Mouse (Mus musculus): ENCODE data around the gene Uchl5. TPM values are rescaled to one million over a fixed set of nuclear protein-coding genes. Genes with fewer than 3 reads are reported as not detected.

The Uchl5 gene
- total and polyA plus RNA-seq, 3 experiments, result 3.4 to 19.3 (median 18.6) TPM

DNA sequence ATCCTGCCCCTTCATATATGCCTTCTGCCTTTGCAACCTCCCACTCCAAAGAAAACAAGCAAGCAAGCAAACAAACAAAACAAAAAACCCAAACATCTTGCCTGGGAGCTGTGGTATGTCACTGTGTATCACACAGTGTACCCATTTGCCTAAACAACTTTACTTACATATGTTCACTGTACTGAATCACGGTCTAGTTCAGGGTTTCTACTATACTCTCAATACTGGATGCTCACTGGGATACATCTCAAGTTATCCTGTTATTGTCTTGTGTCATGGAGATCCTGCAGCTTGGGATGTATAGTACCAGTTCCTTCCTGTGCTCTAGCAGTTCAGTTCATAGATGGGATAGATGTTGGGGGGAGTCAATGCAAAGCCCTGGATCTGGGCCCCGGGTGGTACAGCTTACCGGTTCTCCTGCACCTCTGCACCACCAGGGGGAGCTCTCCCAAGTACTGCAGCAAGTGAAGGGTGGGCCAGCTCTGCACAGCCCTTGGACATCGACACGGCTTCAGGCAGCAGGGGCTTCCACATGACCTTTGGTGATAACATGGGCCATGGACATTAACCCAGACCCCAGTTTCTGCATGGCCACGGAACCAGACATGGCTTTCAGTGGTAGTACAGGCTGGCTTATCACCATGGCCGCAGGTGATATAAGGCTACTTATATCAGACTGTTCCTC is 36.7 kb downstream of the Uchl5 start:
- peaks cover 2% of the 10 kb centered on the region for H3K4me1 ChIP-seq (ENCODE audit: control insufficient read depth, insufficient read depth, low read length)
- no peak overlapping the region for H3K27ac ChIP-seq
- no peak overlapping the region for H3K4me3 ChIP-seq
- no peaks in the 10 kb centered on the region for H3K27me3 ChIP-seq (ENCODE audit: control insufficient read depth, insufficient read depth, low read length)
- intact Hi-C loops (cut with DNase I), result loop anchor here (1.0 to 5.0 kb wide), 2 partner anchors 192 to 393 kb away; no protein-coding TSS in a partner anchor
- peak; percentile 74 to 83 for DNase-seq
- peak; percentile 96 for TF ChIP-seq CTCF (IDR thresholded peaks at IDR 0.05)
- TF ChIP-seq POLR2A (IDR thresholded peaks at IDR 0.05; ENCODE audit: insufficient read depth, low read depth, low read length), result no peak
- 0 out of 2 replicates have a peak, but pooled peaks have one; percentile 11 for TF ChIP-seq EP300 (IDR thresholded peaks at IDR 0.05; ENCODE audit: insufficient read depth, low read depth, low read length)
- peaks cover 3% of the 10 kb centered on the region for H3K36me3 ChIP-seq (ENCODE audit: control insufficient read depth, insufficient read depth, low read length)
- H3K9ac ChIP-seq (ENCODE audit: low read depth, low read length), result no peak overlapping the region
- WGBS, result 32% methylated on average over 7 of the region's 7 CpGs
- no peaks in the 10 kb centered on the region for H3K79me2 ChIP-seq (replicated peaks; ENCODE audit: control insufficient read depth, insufficient read depth, low read length)

DNA sequence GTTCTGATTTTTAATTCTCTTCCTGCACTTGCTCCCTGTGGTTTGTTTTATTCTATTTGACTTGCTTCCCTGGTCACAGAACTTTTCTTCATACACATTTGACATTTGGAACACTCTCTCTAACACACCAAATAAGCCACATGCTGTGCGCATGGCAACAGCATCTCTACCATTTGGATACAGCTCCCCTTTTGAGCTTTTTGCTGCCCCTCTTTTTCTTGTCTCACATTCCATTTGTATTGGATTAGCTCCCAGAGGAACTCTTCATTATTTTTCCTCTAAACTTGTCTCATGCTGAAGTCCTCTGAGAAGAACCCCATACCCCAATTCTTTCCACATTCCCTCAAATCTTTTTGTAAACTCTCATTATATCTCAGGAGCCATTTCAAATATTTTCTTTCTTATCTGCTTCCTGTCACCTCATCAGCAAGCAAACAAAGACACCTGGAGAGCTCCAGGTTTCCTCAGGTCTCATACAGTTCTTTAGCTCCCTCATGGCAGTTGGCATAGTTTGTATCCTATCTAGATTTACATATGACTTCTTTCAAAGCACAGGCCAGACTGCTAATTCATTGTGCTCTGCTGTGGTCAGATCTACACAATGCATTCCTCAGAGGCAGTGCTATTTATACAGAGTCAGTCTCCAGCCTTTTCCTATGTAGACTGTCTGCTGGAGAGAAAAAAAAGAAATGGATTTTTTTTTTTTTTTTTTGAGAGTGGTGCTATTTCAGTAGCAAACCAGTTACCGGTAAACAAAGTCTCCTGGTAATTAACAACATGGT is 43.2 kb downstream of the Uchl5 start:
- Histone ChIP-seq H3K27me3 (ENCODE audit: control insufficient read depth, insufficient read depth, low read length) (no peaks in the 10 kb centered on the region), H3K79me2 (replicated peaks; ENCODE audit: control insufficient read depth, insufficient read depth, low read length) (no peaks in the 10 kb centered on the region), H3K9ac (ENCODE audit: low read depth, low read length) (no peak overlapping the region), H3K4me3 (no peak overlapping the region), H3K27ac (no peak overlapping the region), H3K4me1 (ENCODE audit: control insufficient read depth, insufficient read depth, low read length) (no peaks in the 10 kb centered on the region), H3K36me3 (ENCODE audit: control insufficient read depth, insufficient read depth, low read length) (no peaks in the 10 kb centered on the region)
- intact Hi-C loops (cut with DNase I), result no loop called here
- TF ChIP-seq POLR2A (IDR thresholded peaks at IDR 0.05; ENCODE audit: insufficient read depth, low read depth, low read length) (no peak), CTCF (IDR thresholded peaks at IDR 0.05) (no peak), EP300 (IDR thresholded peaks at IDR 0.05; ENCODE audit: insufficient read depth, low read depth, low read length) (no peak)
- 51% methylated on average over 2 of the region's 2 CpGs for WGBS
- DNase-seq, result no peak

DNA sequence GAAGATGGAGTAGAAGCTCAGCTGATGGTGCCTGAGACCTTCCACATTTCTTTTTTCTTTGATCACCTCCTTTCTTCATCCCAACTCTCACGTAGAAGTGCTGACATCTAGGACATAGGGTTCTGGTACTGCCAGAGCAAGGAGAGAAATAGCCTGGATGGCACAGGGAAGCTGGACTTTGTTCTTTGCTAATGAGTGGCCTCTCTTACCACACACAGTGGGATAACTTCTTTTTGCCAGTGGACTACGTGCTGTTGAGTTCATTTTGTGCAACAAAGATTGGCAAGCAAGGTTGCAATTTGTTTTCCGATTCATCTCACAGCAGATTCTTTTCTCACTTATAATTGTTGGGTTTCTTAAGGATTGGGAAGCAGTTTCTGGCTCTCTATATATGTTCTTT is 45.6 kb downstream of the Uchl5 start:
- Histone ChIP-seq H3K27me3 (ENCODE audit: control insufficient read depth, insufficient read depth, low read length) (no peaks in the 10 kb centered on the region), H3K27ac (no peak overlapping the region), H3K9ac (ENCODE audit: low read depth, low read length) (no peak overlapping the region), H3K36me3 (ENCODE audit: control insufficient read depth, insufficient read depth, low read length) (no peaks in the 10 kb centered on the region), H3K4me1 (ENCODE audit: control insufficient read depth, insufficient read depth, low read length) (no peaks in the 10 kb centered on the region), H3K4me3 (no peak overlapping the region), H3K79me2 (replicated peaks; ENCODE audit: control insufficient read depth, insufficient read depth, low read length) (no peaks in the 10 kb centered on the region)
- no peak for TF ChIP-seq CTCF (IDR thresholded peaks at IDR 0.05)
- no peak for TF ChIP-seq POLR2A (IDR thresholded peaks at IDR 0.05; ENCODE audit: insufficient read depth, low read depth, low read length)
- TF ChIP-seq EP300 (IDR thresholded peaks at IDR 0.05; ENCODE audit: insufficient read depth, low read depth, low read length), result no peak
- no peak for DNase-seq
- intact Hi-C loops (cut with DNase I), result no loop called here
- WGBS, result 74% methylated on average over 3 of the region's 3 CpGs

DNA sequence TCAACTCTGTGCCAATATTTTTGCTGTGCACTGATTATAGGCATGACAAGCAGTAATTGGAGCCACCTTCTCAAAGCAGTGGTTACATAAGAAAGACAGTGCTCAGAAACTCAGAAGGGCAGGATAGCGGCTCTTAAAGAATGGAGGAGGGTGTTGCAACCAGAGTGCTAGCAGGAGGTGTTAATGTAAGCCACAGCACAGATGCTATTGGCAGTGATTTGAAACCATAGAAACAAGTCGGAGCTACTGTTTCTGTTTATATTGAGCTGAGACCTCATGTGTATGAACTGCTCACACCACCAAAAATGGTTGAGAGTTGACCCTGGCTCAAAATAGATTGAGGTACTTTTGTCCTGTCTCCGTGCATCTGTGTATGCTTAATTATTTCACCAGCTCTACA is 53.6 kb downstream of the Uchl5 start:
- Histone ChIP-seq H3K79me2 (replicated peaks; ENCODE audit: control insufficient read depth, insufficient read depth, low read length) (no peaks in the 10 kb centered on the region), H3K4me3 (no peak overlapping the region), H3K36me3 (ENCODE audit: control insufficient read depth, insufficient read depth, low read length) (no peaks in the 10 kb centered on the region), H3K9ac (ENCODE audit: low read depth, low read length) (no peak overlapping the region), H3K4me1 (ENCODE audit: control insufficient read depth, insufficient read depth, low read length) (no peaks in the 10 kb centered on the region), H3K27me3 (ENCODE audit: control insufficient read depth, insufficient read depth, low read length) (no peaks in the 10 kb centered on the region), H3K27ac (no peak overlapping the region)
- intact Hi-C loops (cut with DNase I), result no loop called here
- DNase-seq, result no peak
- no peak for TF ChIP-seq CTCF (IDR thresholded peaks at IDR 0.05)
- no peak for TF ChIP-seq POLR2A (IDR thresholded peaks at IDR 0.05; ENCODE audit: insufficient read depth, low read depth, low read length)
- TF ChIP-seq EP300 (IDR thresholded peaks at IDR 0.05; ENCODE audit: insufficient read depth, low read depth, low read length), result no peak
- 74% methylated on average over 3 of the region's 3 CpGs for WGBS

DNA sequence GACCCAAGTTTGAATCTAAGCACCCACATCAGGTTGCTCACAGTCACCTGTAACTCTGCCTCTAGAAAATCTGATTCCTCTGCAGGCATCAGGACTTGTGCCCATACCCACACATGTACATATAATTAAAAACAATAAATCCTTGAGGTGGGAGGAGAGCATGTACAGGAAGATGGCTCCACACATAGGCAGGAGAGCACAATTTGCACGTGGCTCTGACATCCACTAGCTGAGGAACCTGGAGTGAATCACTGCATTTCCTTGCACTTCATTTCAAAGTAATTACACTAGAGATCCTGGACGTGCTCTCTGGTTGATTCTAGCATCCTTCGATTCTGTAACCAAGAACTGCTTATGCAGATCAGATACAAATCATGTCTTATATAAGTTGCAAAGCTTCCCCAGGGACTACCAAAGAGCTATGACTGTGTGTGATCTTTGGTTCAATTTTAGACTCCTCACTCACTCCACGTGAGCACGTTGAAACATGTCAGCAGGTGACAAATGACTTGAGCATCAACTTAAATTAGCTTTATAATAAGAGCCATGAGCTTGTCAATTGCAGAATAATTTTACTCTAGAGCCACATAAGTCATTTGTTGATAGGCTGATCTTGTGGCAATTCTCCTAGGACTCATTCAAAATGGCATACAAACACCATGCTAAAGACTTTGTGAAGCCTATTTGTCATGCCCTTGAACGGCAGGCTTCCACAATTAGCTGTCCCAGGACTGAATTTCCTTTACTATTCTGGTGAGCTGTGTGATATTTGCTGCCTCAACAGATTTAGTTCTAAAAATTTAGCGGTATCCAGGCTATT is 59.5 kb downstream of the Uchl5 start:
- TF ChIP-seq CTCF (IDR thresholded peaks at IDR 0.05) (no peak), POLR2A (IDR thresholded peaks at IDR 0.05; ENCODE audit: insufficient read depth, low read depth, low read length) (no peak), EP300 (IDR thresholded peaks at IDR 0.05; ENCODE audit: insufficient read depth, low read depth, low read length) (no peak)
- intact Hi-C loops (cut with DNase I), result no loop called here
- Histone ChIP-seq H3K27ac (no peak overlapping the region), H3K36me3 (ENCODE audit: control insufficient read depth, insufficient read depth, low read length) (peaks cover 2% of the 10 kb centered on the region; the same call in 1 of the 2 replicates), H3K4me1 (ENCODE audit: control insufficient read depth, insufficient read depth, low read length) (no peaks in the 10 kb centered on the region; the same call in 1 of the 2 replicates), H3K9ac (ENCODE audit: low read depth, low read length) (no peak overlapping the region), H3K4me3 (no peak overlapping the region), H3K27me3 (ENCODE audit: control insufficient read depth, insufficient read depth, low read length) (no peaks in the 10 kb centered on the region), H3K79me2 (replicated peaks; ENCODE audit: control insufficient read depth, insufficient read depth, low read length) (no peaks in the 10 kb centered on the region)
- 64% methylated on average over 7 of the region's 7 CpGs for WGBS
- DNase-seq, result no peak
